Mouse (Mus musculus) kidney, postnatal 0 days (tissue): ENCODE data around the gene Timm44. TPM values are rescaled to one million over a fixed set of nuclear protein-coding genes. Genes with fewer than 3 reads are reported as not detected.
A peak's percentile ranks its signal among the peaks of the same experiment; 100 is the strongest.

Experiments
- ATAC-seq: fragments of 200-750 bp; cut with Nextera tagmentation; replicated peaks from 2 replicates; pipeline ENCODE4 v1.8.0; 2017; ENCODE audit warnings: low read depth, moderate number of reproducible peaks, moderate TSS enrichment, moderate library complexity; ENCODE audit not compliant: low FRiP score
- DNase-seq: peaks from one replicate; pipeline ENCODE4 v3.0.0-alpha.2; 2016; ENCODE audit warnings: low spot score
- H3K27ac ChIP-seq: fragments of 300-500 bp; sonication (generic); 2 replicates; pipeline ENCODE4 v1.5.1; 2014; ENCODE audit warnings: mild to moderate bottlenecking
- H3K27me3 ChIP-seq: fragments of 300-500 bp; sonication (generic); 2 replicates; pipeline ENCODE4 v1.6.1; 2014; ENCODE audit warnings: low read length, mixed read lengths; ENCODE audit not compliant: insufficient read depth
- H3K36me3 ChIP-seq: fragments of 300-500 bp; sonication (generic); 2 replicates; pipeline ENCODE4 v1.6.1; 2014; ENCODE audit warnings: low read length, mixed read lengths; ENCODE audit not compliant: insufficient read depth
- H3K4me1 ChIP-seq: fragments of 300-500 bp; sonication (generic); replicated peaks from 2 replicates; pipeline ENCODE4 v1.6.1; 2014; ENCODE audit warnings: antibody characterized with exemption, low read length, mixed read lengths; ENCODE audit not compliant: insufficient read depth
- H3K4me2 ChIP-seq: fragments of 300-500 bp; sonication (generic); 2 replicates; pipeline ENCODE4 v1.6.1; 2014; ENCODE audit warnings: mild to moderate bottlenecking, low read length, moderate library complexity, mixed read lengths
- H3K4me3 ChIP-seq: fragments of 300-500 bp; sonication (generic); replicated peaks from 2 replicates; pipeline ENCODE4 v1.5.1; 2014; ENCODE audit warnings: low read depth, low read length
- H3K9ac ChIP-seq: fragments of 300-500 bp; sonication (generic); 2 replicates; pipeline ENCODE4 v1.6.1; 2014; ENCODE audit warnings: low read depth, low read length
- H3K9me3 ChIP-seq: fragments of 300-500 bp; sonication (generic); replicated peaks from 2 replicates; pipeline ENCODE4 v1.6.1; 2016; ENCODE audit warnings: low read length, inconsistent platforms, mixed read lengths
- CTCF ChIP-seq: IDR thresholded peaks from 2 replicates; pipeline ENCODE4 v1.5.1; 2016; ENCODE audit warnings: antibody characterized with exemption, low read depth, mild to moderate bottlenecking, moderate library complexity
- WGBS: fragments of 180-500 bp; shearing (Covaris S2); extraction: QIAGEN DNeasy Blood & Tissue Kit; methylation state at CpG from one replicate; pipeline ENCODE4 v1.1.7; 2014; 5-methylcytosine and 5-hydroxymethylcytosine counted together
- polyA plus RNA-seq: library from polyadenylated mRNA; unstranded; fragments of >200 nt; fragmentation: Nextera tagmentation; extraction: Ambion mirVana; gene quantifications from 2 replicates; pipeline ENCODE4 v1.2.1, GENCODE M21; 2015

Timm44 gene
- 61.1 and 64.7 TPM in 2 replicates for polyA plus RNA-seq

DNA sequence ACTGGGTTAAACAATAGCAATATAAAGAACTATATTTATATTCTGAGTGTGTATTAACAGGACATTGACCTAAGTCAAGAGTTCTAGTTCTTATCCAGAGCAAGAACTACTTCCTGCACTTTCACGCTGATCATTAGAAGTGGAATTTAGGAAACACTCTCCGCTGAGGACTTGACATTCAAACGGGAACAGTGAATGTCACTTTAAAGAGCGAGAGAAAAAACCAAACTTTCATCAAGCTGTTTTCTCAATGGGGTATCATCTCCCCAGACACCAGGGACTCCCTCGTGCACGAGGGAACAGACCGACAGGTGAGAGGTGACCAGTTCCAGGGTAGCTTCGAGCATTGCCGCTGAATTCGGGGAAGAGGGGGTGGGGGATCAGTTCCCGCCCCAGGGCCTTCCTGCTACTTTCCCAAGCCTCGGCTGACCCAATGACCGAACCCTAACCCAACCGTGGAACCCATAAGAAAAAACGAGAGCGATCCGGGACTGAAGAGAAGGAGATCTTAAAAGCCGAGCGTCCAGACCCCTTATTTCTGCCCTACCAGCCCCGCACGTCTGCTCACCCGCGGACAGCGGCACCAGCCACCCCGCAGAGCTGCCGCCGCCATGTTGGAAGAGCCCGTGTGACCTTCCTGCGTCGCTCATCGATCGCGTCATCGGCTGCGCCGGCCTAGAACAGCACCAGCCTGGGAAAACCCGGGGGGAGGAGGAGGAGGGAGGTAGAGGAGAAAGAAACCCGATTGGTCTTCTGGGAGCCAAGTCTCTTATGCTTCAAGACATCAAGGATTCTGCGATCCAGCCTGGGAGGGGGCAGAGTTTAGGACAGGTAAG lies at the start of gene Timm44:
Timm44 (minus strand) TSS at position 639 of the 836 bp plus-strand sequence.
- DNase-seq (peak; percentile 98), ATAC-seq (peak; percentile 95)
- Histone ChIP-seq H3K4me3 (peak within 1 kb of the TSS; percentile 78), H3K9me3 (no peaks in the 10 kb centered on the region), H3K4me1 (peaks cover 6% of the 10 kb centered on the region), H3K27ac (peak within 1 kb of the TSS; percentile 73), H3K36me3 (0 out of 2 replicates have a peak, but pooled peaks cover 8% of the 10 kb centered on the region), H3K27me3 (no peaks in the 10 kb centered on the region), H3K9ac (peak within 1 kb of the TSS; percentile 87), H3K4me2 (peak within 1 kb of the TSS; percentile 86)
- no peak for TF ChIP-seq CTCF
- WGBS: under 1% methylated on average over 39 of the region's 39 CpGs

- TF ChIP-seq CTCF: no peak
- under 1% methylated on average over 78 of the region's 78 CpGs for WGBS
Observed at GRCm38 (mm10) chr8:4324983-4325750, 49.5 kb upstream of the Timm44 start, which contains the start of the genes Ccl25 and Elavl1. TSS of gene Ccl25 (plus strand) at chr8:4325210. TSS of gene Elavl1 (minus strand) at chr8:4325413.

DNA sequence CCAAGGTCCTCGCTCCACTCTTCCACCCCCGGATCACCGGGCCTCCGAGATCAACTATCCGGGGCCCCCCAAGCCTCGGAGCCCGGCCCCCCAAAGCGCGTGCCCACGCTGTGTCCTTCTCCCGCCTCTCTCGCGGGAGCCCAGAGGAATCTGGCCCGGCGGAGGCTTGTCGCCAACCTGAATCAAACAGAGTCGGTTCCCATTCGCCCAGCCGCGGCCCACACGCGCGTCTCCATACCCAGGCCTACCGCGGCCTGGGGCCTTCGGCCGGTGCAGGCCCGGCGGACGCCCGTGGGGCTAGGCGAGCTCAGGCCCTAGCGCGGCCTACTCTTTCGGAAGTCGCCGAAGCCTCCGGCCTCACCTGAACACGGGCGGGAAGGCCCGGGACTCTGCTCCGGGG lies 48.8 kb upstream of the Timm44 start:
- Histone ChIP-seq H3K9ac (peak overlapping the region; percentile 100), H3K4me1 (peaks cover 13% of the 10 kb centered on the region), H3K4me3 (peak overlapping the region; percentile 98), H3K36me3 (peaks cover 21% of the 10 kb centered on the region; the same call in 1 of the 2 replicates), H3K4me2 (peak overlapping the region; percentile 79), H3K27ac (peak overlapping the region; percentile 89), H3K27me3 (no peaks in the 10 kb centered on the region), H3K9me3 (no peaks in the 10 kb centered on the region)
- ATAC-seq: peak; percentile 71
- TF ChIP-seq CTCF: no peak
- peak; percentile 61 for DNase-seq
- under 1% methylated on average over 42 of the region's 42 CpGs for WGBS

More at GRCm38 (mm10) chr8:4324983-4325750, 49.5 kb upstream of the Timm44 start, which contains the start of the genes Ccl25 and Elavl1:
- no peaks in the 10 kb centered on the region for H3K27me3 ChIP-seq
- peak within 1 kb of the TSS; percentile 89 for H3K27ac ChIP-seq
- peak within 1 kb of the TSS; percentile 79 for H3K4me2 ChIP-seq
- DNase-seq (peak; percentile 97), ATAC-seq (peak; percentile 99)
- H3K36me3 ChIP-seq: peaks cover 21% of the 10 kb centered on the region; the same call in 1 of the 2 replicates
- H3K9me3 ChIP-seq: no peaks in the 10 kb centered on the region
- H3K9ac ChIP-seq: peak within 1 kb of the TSS; percentile 100
- peaks cover 13% of the 10 kb centered on the region for H3K4me1 ChIP-seq
- H3K4me3 ChIP-seq: peak within 1 kb of the TSS; percentile 98

DNA sequence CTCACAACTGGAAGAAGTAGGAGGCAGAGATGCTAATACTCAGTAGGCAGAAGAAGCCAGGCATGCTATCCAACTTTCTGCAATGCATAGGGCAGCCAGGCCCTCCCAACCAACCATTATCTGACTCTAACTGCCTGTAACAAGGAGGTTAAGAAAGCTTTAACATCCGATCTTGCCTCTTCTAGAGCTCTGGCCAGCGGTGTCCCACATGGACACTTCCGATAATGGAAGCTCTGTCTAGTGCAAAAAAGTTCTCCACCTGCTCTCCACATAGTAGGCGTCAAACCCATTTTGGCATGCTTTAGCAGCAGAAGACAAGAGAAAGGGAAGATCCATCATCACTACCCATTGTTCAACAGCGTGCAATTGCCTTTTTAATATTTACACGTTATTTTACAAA lies 48.2 kb upstream of the Timm44 start:
- peak overlapping the region; percentile 79 for H3K4me2 ChIP-seq
- ATAC-seq (no peak), DNase-seq (peak; percentile 19)
- peak overlapping the region; percentile 100 for H3K9ac ChIP-seq
- peaks cover 21% of the 10 kb centered on the region; the same call in 1 of the 2 replicates for H3K36me3 ChIP-seq
- H3K27me3 ChIP-seq: no peaks in the 10 kb centered on the region
- 3% methylated on average over 6 of the region's 6 CpGs for WGBS
- H3K4me1 ChIP-seq: peaks cover 13% of the 10 kb centered on the region
- H3K27ac ChIP-seq: peak overlapping the region; percentile 89; the same call in 1 of the 2 replicates
- H3K4me3 ChIP-seq: peak overlapping the region; percentile 98
- no peak for TF ChIP-seq CTCF
- H3K9me3 ChIP-seq: no peaks in the 10 kb centered on the region

GRCm38 (mm10) chr8:4322470-4322869 lies 46.8 kb upstream of the Timm44 start:
- WGBS: 29% methylated on average over 2 of the region's 2 CpGs
- H3K4me1 ChIP-seq: peaks cover 13% of the 10 kb centered on the region
- no peaks in the 10 kb centered on the region for H3K27me3 ChIP-seq
- no peak overlapping the region for H3K4me3 ChIP-seq
- H3K9me3 ChIP-seq: no peaks in the 10 kb centered on the region
- ATAC-seq (no peak), DNase-seq (peak; percentile 90)
- H3K27ac ChIP-seq: no peak overlapping the region
- H3K4me2 ChIP-seq: no peak overlapping the region
- H3K9ac ChIP-seq: no peak overlapping the region
- H3K36me3 ChIP-seq: peaks cover 18% of the 10 kb centered on the region; the same call in 1 of the 2 replicates
- peak; percentile 93 for TF ChIP-seq CTCF

GRCm38 (mm10) chr8:4321031-4321430 lies 45.3 kb upstream of the Timm44 start:
- no peak for ATAC-seq
- Histone ChIP-seq H3K4me3 (no peak overlapping the region), H3K27ac (no peak overlapping the region), H3K27me3 (no peaks in the 10 kb centered on the region), H3K36me3 (peaks cover 18% of the 10 kb centered on the region; the same call in 1 of the 2 replicates), H3K4me2 (no peak overlapping the region), H3K9me3 (no peaks in the 10 kb centered on the region), H3K9ac (no peak overlapping the region), H3K4me1 (peaks cover 13% of the 10 kb centered on the region)
- 86% methylated on average over 2 of the region's 2 CpGs for WGBS
- DNase-seq: no peak
- TF ChIP-seq CTCF: no peak
